Mouse (Mus musculus) left cerebral cortex, adult 11 months (tissue): ENCODE measurements at regions not wholly inside any gene's neighbourhood (a gene's known extent, or its start where the extent isn't known, plus 50 kb on each side); places are given as distances from the start of the nearest gene placed in this dataset.
A peak's percentile ranks its signal among the peaks of the same experiment; 100 is the strongest.

Source experiments
- DNase-seq: peaks from one replicate; pipeline ENCODE4 v3.0.0; 2022; ENCODE audit warnings: low spot score

GRCm38 (mm10) chr4:99491536-99492514 is 164.3 kb upstream of the Foxd3 start:
- peak; percentile 6 for DNase-seq

GRCm38 (mm10) chr4:99503221-99503744 is 152.8 kb upstream of the Foxd3 start:
- DNase-seq = no peak

GRCm38 (mm10) chr4:99511993-99512392 is 144.1 kb upstream of the Foxd3 start:
- DNase-seq = no peak

GRCm38 (mm10) chr4:99516883-99517282 is 139.2 kb upstream of the Foxd3 start:
- no peak for DNase-seq

- no peak for DNase-seq
Measured at GRCm38 (mm10) chr4:99527441-99527840, 128.7 kb upstream of the Foxd3 start.

GRCm38 (mm10) chr4:99544014-99544413 is 112.1 kb upstream of the Foxd3 start:
- DNase-seq = no peak

GRCm38 (mm10) chr4:99545742-99546141 is 110.4 kb upstream of the Foxd3 start:
- DNase-seq = no peak

GRCm38 (mm10) chr4:99557963-99558362 is 98.1 kb upstream of the Foxd3 start:
- DNase-seq = no peak

- no peak for DNase-seq
Measured at GRCm38 (mm10) chr4:99560604-99561003, 95.5 kb upstream of the Foxd3 start.

- no peak for DNase-seq
Measured at GRCm38 (mm10) chr4:99561506-99561937, 94.6 kb upstream of the Foxd3 start.

- DNase-seq = no peak
Measured at GRCm38 (mm10) chr4:99565401-99565800, 90.7 kb upstream of the Foxd3 start.

- DNase-seq = no peak
Measured at GRCm38 (mm10) chr4:99572841-99573642, 83.1 kb upstream of the Foxd3 start.

- DNase-seq = no peak
Measured at GRCm38 (mm10) chr4:99574021-99574531, 82.0 kb upstream of the Foxd3 start.

GRCm38 (mm10) chr4:99574984-99575383 is 81.1 kb upstream of the Foxd3 start:
- DNase-seq = no peak

GRCm38 (mm10) chr4:99597781-99598180 is 58.3 kb upstream of the Foxd3 start:
- DNase-seq = no peak

GRCm38 (mm10) chr4:99600741-99601140 is 55.4 kb upstream of the Foxd3 start:
- no peak for DNase-seq

GRCm38 (mm10) chr4:99601463-99601862 is 54.6 kb upstream of the Foxd3 start:
- no peak for DNase-seq
